Mouse (Mus musculus): ENCODE data around the gene Slc22a23.

Gene Slc22a23

DNA sequence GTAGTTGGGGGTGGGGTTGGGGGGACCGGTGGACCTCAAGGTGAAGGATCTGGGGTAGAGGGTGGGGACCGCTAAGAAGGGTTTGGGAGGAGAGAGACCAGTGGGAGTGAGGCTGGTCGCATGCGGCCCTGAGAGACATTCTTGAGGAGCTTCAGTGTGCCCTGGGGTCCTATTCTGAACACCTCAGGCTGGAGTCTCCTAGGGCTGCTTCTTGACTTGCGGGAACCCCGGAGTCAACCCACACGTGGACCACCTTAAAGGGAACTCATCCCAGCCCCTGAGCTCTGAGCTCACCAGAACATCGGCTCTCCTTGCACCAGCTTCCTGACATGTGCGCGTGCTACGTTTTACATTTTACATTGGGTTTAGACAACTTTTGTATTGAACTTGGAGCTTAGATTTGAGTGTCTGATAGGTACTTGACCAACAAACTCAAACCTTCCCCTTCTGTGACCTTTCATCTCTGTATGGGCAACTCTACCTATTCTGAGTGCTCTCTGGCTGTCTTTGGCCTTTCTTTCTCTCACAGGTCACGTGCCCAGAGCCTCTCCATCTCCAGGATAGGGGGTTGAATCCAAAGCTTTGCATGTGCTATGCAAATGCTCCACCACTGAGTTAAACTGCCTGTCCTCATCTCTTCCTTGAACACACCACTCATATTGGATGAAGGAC is 181.5 kb downstream of the Slc22a23 start:
- no peak for DNase-seq (ENCODE audit: low read depth, low spot score)

DNA sequence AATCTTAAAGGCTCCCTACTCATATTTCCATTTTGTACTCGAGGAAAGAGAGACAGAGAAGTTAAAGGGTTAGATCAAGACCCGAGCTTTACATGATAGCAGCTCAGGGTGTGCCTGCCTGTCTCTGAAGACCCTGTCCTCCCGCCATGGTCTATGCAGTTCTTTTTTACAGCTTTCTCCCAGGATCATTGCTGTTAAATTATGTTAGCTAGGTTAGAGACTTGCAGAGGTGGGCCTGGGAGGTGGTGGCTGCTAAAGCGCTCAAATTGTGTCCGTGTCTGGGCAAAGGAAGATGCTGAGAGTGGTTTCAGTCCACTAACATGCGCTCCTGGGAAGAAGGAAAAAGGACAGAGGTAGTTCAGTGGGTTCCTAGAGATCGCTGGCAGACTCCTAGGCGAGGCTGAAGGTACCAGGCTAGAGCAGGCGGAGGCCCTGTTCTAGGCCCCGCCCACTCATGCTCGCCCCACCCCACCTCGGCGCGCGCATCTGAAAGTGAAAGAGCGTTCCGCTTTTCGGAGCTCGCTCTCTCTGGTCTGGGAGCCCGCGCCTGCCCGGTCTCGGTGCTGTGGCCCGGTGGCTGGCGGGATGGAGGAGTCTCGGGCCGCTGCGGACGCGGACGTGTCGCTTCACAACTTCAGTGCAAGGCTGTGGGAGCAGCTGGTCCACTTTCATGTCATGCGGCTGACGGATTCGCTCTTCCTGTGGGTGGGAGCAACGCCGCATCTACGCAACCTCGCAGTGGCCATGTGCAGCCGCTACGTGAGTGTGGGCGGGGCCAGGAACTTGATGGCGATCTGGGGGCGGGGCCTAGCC is 182.3 kb downstream of the Slc22a23 start, which contains the start of gene Psmg4:
Psmg4 (plus strand) TSS at position 474 of the 813 bp plus-strand sequence.
- DNase-seq (ENCODE audit: low read depth, low spot score), result peak; percentile 94

DNA sequence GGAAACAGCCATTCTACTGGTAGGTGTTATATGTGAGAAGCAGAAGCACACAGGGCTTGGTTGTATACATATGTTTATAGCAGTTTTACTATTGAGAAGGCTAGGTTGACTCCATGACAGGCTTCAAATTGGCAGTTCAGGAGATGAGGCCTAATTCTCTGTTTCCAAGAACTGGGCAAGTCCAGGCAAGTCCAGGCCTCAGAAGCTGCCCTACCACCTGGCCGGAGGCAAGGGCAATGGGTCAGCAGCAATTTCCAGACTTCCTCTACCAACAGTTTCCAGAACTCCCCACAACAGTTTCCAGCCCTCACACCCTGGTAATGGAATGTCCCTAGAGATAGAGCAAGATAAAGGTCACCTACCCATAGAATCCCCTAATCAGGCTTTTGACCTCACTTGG is 185.1 kb downstream of the Slc22a23 start:
- DNase-seq (ENCODE audit: low read depth, low spot score), result no peak

DNA sequence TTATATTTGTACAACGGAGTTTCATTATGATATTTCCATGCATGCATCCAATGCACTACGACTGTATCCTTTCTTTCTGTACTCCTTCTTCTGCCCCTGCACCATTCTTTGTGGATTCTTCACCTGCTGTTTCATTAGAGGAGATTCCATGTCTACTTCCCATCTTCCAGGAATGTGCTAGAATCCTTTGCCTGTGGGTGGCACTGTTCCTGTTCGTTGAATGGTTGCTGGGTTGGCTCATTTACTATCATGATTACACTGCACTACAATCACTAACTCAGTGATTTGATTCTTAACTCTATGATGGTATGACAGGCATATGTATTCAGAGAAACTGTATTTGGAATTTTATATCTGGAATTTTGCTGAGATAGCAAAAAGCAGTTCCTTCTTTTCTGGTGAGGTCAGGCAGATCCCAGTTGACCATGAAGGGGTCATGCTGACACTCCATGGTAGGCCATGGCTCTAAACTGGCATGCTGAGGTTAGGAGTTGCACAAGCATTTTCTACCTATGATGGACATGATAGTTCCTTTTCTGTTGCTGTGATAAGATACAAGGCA is 187.3 kb downstream of the Slc22a23 start:
- no peak for DNase-seq (ENCODE audit: low read depth, low spot score)

DNA sequence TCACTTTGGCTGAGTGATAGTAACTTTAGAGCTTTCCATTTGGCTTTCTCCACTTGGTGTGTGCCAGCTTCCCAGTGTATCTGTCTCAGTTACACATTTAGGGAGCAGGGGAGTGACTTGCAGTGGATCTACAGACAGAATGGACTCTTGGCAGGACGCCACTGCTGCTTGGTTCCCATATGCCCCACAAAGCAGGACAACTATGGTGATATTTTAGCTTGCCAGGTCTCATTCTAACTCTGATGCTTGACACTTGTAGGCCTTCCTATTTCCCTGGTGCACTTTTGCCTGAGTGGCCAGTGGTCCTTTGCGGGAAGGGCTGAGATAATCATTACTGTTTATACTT is 188.2 kb downstream of the Slc22a23 start:
- no peak for DNase-seq (ENCODE audit: low read depth, low spot score)

DNA sequence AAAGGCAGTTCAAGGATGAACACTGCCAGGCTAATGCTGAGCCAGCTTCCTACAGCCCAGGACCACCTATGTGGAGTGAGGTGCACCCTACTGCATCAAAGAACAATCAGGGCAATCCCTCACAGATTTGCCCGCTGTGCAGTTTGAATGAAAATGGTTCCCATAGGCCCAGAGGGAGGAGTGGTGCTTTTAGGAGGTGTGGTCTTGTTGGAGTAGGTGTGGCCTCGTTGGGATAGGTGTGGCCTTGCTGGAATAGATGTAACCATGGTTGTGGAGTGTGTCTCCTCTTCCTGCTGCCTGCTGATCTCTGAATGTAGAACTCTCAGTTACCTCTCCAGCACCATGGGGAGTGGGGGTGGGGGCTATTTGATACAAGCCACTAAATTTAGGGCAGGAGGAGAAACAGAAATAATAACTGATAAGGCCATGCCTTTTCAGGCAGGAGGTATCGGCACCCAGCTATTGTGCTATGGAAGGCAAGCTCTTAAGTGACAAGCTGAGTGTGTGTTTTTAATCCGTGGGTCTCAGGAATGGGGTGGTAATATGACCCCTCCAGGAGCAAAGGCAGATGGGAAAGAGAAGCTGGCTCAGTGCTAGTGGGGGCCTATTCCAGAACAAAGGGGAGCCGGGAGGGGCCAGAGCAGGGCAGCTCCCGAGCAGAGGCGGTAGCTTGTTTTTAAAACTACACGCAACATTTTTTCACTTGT is 188.7 kb downstream of the Slc22a23 start:
- no peak for DNase-seq (ENCODE audit: low read depth, low spot score)

DNA sequence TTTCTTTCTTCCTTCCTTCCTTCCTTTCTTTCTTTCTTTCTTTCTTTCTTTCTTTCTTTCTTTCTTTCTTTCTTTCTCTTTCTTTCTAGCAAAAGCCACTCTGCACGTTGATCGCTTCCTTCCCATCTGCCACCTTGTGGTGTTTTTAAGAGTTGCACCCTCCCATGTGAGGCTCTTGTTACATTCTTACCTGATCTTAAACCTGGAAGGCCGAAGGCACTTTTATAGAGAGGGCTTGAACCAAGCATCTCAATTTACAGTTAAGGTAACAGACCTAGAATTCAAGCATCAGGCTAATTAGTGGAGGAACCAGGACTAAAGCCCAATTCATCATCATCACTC is 190.1 kb downstream of the Slc22a23 start:
- peak; percentile 76 for DNase-seq (ENCODE audit: low read depth, low spot score)

DNA sequence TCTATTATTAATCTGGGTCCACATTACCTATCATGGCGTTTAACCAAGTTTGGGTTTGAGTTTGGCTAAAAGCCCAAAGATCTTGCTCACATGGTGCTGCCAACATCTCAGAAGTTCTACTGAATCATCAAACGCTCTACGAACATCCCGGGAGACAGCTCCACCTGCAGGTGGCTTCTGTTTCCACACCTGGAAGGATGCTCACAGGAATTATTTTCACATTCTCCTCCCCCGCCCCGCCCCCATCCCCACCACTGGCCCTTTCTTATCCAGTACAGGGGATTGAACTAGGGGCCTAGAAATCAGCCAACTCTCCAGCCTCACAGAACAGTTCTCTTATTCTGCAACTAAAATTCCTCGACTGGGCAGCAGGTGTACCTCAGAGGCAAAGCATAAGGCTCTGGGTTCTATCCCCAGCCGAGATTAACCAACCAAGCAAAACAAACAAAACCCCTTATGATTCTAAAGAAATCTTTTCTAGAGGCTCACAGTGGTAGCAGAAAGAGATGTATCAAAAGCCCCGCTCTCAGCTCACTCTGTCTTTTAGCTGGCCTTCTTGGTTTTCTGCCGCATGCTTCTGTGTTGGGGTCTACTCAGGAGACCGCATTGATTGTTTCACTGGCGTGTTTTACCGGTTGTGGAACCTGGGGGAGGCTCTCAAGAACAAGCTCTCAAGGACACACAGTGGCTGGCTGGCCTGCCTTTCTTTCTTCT is 190.6 kb downstream of the Slc22a23 start:
- DNase-seq (ENCODE audit: low read depth, low spot score), result peak; percentile 83

DNA sequence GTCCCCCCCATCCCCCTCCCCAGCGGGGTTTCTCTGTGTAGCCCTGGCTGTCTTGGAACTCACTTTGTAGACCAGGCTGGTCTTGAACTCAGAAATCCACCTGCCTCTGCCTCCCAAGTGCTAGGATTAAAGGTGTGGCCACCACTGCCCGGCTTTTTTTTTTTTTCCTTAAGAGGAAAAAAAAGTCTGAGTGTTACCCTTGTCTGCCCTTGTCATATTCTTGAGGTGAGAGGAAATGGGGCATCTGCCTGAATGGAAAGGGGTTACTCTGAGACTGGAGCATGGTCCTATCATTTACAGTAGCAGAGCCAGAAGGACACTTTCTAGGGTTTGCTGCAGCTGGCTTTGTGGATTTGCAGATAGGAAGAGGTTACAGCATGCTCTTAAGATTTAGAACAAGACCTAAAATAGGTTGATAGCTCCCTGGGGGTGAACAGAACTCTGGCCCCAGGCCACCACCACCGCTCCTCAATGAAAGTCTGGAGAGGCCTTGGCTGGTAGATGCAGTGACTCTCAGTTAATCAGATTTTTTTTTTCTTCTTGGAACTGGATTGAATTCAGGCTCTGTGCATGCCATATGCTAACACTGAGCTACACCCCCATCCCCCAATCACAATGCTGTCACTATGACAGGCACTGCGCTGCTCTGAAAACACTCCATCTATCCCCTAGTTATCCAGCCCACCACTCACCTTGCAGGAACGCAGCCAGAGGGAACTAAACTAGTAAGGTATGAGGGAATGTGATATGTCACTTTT is 191.5 kb downstream of the Slc22a23 start:
- DNase-seq (ENCODE audit: low read depth, low spot score), result no peak

DNA sequence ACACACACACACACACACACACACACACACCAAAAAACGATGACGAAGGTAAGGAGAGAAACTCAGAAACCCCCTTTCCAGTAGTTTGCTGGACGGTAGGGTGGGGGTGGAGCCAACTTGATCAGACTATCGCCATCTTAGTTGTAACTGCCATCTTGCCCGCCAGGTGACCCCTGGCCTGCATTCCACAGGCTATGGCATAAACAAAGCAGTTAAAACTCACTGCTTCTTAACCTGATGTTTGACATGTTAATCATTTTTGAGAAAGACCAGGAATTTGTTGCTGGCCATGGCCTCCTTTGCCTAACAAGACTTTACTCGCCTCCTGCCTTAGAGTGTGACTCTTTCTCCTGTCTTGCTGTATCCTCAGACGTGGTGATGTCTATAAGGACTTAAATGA is 192.3 kb downstream of the Slc22a23 start:
- DNase-seq (ENCODE audit: low read depth, low spot score), result no peak

DNA sequence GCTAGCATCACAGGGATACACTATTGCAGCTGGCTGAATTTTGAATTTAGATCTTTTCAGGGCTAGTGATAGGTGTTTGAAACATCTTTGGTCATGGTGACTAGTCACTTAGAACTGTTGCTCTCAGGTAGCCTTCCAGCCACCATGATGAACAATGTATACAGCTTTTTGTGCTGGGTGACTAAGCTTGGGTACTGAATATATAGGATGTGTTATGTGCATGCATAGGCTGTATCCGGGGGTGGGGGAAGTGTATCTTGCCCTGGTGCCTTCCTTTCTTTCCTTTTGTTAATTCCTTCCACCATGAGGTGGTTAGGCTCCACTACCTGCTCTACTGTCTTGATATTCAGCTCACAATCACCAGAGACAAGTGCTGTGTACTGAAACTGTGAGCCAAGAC is 193.6 kb downstream of the Slc22a23 start:
- DNase-seq (ENCODE audit: low read depth, low spot score), result no peak

DNA sequence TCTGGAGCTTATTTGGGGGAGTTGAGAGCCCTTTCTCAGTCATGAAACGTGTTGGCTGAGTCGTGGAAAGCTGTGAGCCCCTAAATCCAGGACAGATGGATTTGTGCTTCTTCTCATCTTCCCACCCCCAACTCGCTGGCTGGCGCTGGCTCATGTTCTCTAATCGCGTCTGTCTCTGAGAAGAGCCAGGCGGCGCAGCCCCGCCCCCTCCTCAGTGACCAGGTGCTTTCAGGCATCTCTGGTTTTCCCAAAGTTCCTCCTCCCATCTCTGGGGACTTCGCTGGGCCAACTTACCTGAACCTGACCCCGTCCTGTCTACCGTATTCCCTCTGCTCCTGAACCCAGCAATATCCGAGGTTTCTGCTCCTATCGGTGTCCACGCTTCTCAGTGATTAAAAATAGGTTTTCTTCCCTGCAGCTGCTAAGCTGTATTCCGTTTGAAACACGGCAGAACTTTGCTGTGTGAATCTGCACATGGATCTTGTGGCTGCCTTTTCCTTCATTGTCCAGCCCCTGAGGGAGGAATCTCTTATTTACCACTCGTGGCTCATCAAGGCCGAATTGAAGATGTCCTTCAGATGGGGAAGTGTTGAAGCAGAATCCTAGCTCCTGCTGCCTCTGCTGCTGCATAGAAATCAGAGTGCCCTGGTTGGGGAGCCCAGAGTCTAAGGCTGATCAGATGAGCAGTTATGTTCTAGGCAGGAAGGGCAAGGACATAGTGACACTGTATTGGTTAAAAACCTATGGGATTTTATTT is 194.5 kb downstream of the Slc22a23 start:
- no peak for DNase-seq (ENCODE audit: low read depth, low spot score)

DNA sequence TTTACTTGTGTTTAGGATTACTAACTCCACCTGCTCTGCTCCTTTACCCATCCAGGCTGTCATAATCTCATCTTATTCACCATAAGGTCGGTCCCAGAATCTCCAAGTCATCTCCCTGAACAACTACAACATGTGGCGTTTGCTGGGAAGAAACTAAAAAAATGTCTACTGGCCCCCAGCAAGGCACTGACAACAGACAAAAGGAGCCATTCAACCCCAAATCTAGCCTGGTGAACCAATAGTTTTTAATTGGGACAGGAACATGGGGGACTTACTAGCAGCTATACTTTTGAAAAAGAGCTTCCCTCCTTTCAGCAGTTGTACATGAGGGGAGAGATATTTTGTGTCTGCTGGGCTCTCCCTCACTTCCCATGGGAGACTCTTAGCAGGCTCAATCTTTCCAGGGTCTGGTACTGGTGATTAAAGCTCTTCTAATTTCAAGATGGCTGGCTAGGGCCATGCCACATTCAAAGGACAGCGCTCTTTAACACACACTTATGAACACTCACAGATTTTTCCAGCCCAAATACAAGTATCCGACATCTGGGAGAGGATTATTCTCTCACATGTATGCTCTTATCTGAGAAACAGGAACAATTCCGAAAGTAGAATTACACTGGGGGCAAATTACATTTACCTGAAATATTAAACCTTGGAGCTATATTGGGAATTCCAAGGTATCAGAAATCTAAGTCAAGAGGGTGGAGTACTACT is 195.4 kb downstream of the Slc22a23 start:
- no peak for DNase-seq (ENCODE audit: low read depth, low spot score)

DNA sequence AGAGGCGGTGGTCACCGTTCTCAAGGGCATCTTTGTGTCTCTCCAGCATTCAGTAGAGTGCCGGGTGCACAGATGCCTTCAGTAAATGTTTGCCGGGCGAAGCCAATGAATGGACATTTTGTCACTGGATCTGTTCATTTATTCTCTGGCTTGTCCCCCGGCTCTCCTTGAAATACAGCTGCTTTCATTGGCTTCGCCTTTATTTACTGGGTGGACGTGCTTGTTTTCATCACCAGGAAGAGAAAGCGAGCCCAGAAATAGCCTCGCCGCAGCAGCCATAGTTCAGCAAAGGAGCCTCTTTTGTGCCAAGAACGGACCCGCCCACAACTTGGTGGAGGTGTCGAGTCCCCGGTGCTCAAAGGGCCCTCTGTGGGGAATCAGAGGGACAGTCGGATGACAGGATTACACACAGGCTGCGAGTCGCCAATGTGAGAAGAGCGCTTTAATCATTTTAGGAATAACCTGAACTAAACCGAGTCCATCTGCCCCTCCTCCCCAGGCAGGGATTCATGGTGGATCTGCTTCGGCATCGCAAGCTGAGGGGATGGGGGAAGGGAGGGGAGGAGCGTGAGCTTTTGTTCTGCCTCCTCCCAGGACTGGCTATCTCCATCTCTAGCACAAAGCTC is 196.1 kb downstream of the Slc22a23 start:
- no peak for DNase-seq (ENCODE audit: low read depth, low spot score)

DNA sequence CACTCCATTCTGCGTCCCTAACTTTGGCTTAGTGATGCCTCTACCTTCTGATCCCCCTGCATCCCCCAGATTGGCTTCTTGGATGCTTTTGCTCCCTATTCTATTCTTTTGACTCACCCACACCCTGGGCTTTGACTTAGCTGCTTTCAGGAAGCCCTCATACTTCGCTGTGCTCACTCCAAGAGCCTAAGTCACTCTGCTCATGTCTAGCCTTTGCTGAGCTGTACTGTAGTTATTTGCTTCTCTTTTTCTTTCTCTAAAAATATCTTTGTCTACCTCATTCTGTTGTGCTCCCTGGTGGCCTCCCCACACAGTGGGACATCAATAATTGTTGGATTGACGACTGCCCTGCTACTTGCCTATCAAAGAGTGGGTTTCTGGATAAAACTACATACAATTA is 196.8 kb downstream of the Slc22a23 start:
- no peak for DNase-seq (ENCODE audit: low read depth, low spot score)

DNA sequence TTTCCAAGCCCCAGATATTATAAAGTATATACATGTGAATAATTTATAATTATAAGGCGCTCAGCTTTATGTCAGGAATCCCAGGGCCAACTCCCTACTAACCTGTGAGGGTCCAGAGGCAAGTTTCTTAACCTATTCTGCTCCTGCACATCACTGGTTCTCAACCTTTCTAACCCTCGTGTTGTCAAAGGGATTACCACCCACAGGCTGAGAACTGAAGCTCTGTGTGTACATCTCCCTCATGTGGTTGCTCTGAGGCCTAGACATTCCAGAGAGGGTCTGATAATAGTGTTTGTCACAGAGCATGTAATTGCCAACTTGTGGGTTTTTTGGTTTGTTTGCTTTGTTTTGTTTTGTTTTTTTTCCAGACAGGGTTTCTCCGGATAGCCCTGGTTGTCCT is 198.1 kb downstream of the Slc22a23 start:
- DNase-seq (ENCODE audit: low read depth, low spot score), result no peak

DNA sequence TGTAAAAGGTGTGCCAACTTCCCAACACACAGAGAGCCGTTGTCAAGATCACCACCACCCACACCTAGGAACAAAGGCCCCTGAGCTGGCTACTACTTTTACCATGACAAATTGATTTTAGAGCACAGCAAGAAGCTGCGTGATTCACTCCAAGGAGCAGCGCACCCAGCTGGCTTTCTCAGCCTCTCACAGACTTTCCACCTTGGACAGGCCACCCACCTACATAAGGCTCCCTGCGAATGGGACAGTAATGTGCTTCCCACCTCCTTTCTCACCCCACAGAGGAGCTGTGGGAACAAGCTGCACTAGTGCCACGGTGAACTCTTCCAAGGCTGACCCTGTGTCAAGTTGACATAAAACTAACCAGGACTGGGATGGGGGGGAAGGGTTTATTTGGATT is 201.6 kb downstream of the Slc22a23 start:
- no peak for DNase-seq (ENCODE audit: low read depth, low spot score)

DNA sequence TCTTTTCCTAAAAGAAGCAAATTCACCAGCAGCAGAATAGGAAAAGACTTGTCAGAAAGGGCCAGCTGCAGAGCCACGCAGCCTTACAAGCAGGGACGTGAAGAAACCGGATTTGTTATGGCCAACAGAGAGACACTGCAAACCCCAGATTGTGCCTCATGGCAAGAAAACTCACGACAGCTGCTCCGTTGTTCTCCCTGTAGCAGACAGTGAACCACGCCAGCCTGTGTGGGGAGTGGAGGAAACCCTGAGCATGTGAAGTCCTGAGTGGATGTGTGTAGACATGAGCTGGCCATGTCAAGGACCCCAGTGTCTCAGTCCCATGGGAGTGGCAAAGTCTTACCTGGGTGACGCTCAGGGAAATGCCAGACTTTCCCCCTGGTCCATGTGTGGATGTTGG is 208.4 kb downstream of the Slc22a23 start:
- no peak for DNase-seq (ENCODE audit: low read depth, low spot score)

DNA sequence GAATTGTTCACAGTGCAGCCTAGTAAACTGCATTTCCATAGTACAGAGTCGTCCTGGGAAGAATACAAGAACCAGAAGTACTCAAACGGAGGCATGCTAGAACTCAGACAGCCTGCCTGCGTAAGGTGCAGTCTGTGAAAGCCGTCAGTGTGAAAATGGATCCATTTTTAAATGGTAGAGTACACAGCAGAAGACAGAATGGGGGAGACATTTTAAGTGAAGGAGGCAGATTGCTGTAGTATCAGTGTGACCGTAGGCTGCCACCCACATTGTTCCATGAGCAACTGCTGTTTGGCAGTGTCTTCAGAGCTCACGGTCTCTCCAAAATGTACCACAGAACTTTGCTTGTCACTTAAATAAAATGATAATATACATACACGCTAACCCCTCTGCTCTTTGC is 210.7 kb downstream of the Slc22a23 start:
- no peak for DNase-seq (ENCODE audit: low read depth, low spot score)
